Mouse (Mus musculus) left cerebral cortex, adult 18-20 months (tissue): ENCODE measurements around the gene Hnrnpul1. TPM values are rescaled to one million over a fixed set of nuclear protein-coding genes. Genes with fewer than 3 reads are reported as not detected.

ENCODE experiments used
- DNase-seq, 2 experiments: peaks; one replicate each; pipeline ENCODE4 v3.0.0; 2021 to 2022; ENCODE audit warnings: low spot score in 2 of 2, mixed read lengths in 1 of 2
- total RNA-seq, 2 experiments: library from RNA; stranded (reverse); gene quantifications; 2 replicates each; pipeline ENCODE4 v1.2.3; 2021

Hnrnpul1 gene
- total RNA-seq, 2 experiments from 2014 or later: 99.0 to 102 TPM

GRCm38 (mm10) chr7:25672442-25672841, 82.1 kb downstream of the Hnrnpul1 start:
- no peak for DNase-seq

DNA sequence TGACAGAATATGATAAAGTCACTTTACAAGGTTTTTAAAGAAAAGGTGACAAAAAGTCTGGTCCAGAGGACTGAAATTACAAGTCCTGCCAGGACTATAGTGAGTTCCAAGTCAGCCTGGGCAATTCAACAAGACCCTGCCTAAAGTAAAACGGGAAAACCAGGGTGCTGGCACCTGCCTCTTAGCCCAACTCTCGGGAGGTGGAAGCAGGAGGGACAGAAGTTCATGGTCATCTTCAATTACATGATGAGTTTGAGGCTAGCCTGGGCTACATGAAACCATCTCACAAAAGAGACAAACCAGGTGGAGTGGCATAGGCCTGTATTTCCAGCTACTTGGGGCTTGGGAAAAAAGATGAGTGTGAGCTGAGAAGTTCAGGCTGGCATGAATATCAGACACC, 82.9 kb downstream of the Hnrnpul1 start:
- no peak for DNase-seq

Other genes with a start within 250 kb of the Hnrnpul1 start
- under 1 TPM; 0.33 to 0.37 TPM for gene Ceacam2, start 214.9 kb downstream of the Hnrnpul1 start, total RNA-seq
- not detected for gene Erich4, start 138.9 kb downstream of the Hnrnpul1 start, total RNA-seq
- gene Dmac2, start 135.3 kb downstream of the Hnrnpul1 start, total RNA-seq: 10 to 100 TPM; 49.6 to 52.2 TPM
- 1 to 10 TPM in 1 of 2 experiments, under 1 TPM in 1; 0.86 to 1.0 TPM for gene B3gnt8, start 128.1 kb downstream of the Hnrnpul1 start, total RNA-seq
- 10 to 100 TPM; 35.7 to 40.7 TPM for gene Bckdha, start 95.8 kb downstream of the Hnrnpul1 start, total RNA-seq
- 10 to 100 TPM; 23.5 to 24.4 TPM for gene Exosc5, start 95.6 kb downstream of the Hnrnpul1 start, total RNA-seq
- gene Tmem91, start 79.6 kb downstream of the Hnrnpul1 start, total RNA-seq: 10 to 100 TPM; 23.6 to 26.5 TPM
- 10 to 100 TPM; 22.9 to 24.3 TPM for gene B9d2, start 74.0 kb downstream of the Hnrnpul1 start, total RNA-seq
- gene Tgfb1, start 67.8 kb downstream of the Hnrnpul1 start, total RNA-seq: 1 to 10 TPM; 7.9 to 9.2 TPM
- gene Ccdc97, start 35.7 kb downstream of the Hnrnpul1 start, total RNA-seq: 10 to 100 TPM; 59.8 to 61.4 TPM
- gene Axl, start 33.9 kb upstream of the Hnrnpul1 start, total RNA-seq: 10 to 100 TPM; 34.6 to 34.8 TPM
- 1 to 10 TPM; 3.8 TPM for gene Cyp2s1, start 62.2 kb upstream of the Hnrnpul1 start, total RNA-seq
- under 1 TPM in 1 of 2 experiments, not detected in 1; 0.67 TPM for gene Cyp2b10, start 142.9 kb upstream of the Hnrnpul1 start, total RNA-seq